Mouse (Mus musculus) embryo, embryonic 10 days (tissue): ENCODE measurements at regions not wholly inside any gene's neighbourhood (a gene's known extent, or its start where the extent isn't known, plus 50 kb on each side); places are given as distances from the start of the nearest gene placed in this dataset.

Experiments
- DNase-seq: peaks from one replicate; pipeline ENCODE4 v3.0.0-alpha.2; 2015; ENCODE audit warnings: low spot score

DNA sequence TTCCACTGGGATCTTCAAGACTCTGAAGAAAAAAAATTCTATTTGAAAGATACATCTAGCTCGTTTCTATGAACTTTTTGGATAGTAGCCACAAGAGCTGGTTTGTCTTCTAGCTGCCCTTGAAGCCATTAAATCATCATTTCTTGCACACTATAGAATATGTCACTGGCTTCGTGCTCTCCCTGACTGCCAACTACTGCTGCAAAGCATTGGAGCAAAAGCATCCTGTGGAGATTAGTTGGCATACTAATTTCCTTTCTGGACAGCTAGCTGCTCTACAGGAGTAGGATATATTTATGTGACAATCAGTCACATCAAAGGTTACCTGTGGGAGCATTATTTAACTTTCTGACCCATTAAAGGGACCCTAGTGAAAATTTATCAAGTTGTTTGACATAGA lies 243.1 kb downstream of the Pdgfc start:
- DNase-seq, result no peak

DNA sequence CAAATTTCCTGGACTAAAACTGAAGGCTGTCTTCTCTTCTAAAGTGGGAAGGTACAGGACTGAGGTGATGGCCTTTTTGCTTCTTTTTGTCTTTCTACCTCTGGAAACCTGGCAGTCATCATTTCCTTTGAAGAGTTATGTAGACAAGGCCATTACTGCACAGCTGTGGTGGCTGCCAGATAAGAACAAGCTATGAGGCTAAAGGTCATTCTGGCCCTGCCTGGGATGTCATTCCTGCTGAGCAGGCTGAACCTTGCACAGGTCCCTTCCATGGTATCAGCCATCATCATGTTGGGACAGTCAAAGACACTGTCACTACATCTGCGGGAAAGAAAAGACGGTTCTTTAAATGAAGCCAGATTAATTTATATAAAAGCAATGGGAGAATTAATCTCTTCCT lies 253.5 kb downstream of the Pdgfc start:
- no peak for DNase-seq

DNA sequence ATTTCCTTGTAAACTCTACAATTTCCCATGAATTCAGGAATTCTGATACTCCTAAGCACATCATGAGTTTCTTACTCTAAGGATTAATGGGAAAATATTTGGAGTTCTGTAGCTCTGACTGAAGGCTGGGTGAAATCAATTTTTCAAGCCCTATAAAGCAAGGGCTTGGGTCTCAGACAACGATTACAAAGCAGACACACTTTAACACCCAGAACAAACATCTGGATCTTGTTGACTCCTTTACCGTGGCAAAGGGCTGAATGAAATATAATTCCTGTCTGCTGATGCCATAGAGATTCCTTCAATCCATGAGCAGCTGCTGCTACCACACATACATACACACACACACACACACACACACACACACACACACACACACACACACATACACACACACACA lies 256.2 kb downstream of the Pdgfc start:
- DNase-seq, result peak; percentile 55

DNA sequence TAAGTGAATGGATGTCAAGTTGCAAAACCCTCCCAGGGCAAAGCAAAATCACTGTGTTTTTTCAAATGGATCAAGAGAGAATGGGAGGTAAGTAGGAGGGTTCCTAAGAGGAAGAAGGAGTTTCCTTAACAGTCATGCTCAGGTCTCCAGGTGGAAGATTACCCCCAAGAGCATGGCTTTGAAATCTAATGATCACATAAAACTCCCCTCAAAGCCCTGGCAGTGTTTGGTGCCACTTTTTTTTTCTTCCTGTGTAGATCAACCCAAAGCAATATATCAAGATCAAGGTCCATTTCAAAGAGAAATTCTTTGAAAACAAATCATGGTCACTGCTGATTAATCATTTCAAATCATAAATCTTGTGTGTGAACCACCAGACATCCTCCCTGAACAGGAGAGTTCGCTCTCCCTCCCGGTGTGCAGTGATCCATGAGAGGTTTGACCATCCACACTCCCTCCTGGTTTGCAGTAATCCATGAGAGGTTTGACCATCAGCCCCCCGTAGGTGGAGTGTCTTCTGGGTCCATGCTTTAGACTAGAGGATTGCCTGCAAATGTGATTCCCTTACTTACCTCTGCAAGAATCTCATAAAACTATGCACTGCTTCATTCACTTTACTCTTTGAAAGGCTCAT lies 257.1 kb downstream of the Pdgfc start:
- peak; percentile 22 for DNase-seq

DNA sequence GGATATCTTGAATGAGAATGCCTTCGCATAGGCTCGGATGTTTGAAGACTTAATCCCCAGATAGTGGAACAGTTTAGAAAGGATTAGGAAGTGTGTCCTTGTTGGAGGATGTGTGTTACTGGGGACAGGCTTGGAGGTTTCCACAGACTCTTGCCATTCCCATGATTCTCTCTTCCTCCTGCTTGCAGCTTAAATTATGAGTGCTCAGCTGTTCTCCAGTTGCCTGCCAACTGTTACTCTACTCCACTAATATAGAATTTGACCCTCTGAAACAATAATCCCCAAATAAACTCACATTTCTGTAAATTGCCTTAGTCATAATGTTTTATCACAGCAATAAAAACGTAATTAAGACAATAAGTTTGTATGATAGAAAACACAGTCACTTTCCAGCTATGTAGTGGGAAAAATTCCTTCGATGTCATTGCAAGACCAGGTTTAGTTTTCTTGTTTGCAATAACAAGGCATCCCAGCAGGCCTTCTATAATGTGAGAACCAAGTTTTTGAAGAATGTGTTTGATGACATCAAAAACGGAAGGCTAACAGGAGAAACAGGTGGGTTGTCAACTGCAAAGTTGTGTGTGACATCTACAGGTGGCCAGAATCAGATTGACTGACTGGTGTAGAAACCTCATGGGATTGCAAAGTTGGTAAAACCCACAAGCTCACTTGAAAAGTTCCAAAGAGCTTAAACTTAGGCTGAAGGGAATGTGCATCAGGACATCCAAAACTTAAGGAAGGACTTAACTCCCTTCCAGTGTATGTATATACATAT lies 268.0 kb downstream of the Pdgfc start:
- peak; percentile 3 for DNase-seq

- DNase-seq, result no peak
Measured at GRCm38 (mm10) chr3:81305412-81306165, 269.4 kb downstream of the Pdgfc start.

GRCm38 (mm10) chr3:81326866-81327265 lies 290.6 kb downstream of the Pdgfc start:
- DNase-seq, result no peak

DNA sequence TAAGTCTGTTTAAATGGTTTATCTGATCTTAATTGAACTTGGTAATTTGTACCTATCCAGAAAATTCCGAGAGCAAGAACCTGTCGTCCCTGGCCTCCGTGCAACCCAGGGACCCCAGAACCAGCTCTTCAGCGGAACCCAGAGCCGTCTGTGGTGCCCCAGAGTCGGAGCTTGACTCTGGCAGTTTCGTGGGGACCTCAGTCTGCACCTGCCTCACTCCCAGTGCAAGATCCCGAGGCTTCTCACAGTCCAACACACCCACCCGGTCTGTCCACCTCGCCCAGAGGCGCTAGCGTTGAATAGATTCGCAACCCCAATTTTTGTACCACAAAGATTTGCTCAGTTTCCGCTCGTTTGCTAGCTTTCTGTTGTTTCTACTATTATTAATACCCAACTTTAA lies 315.5 kb downstream of the Pdgfc start:
- DNase-seq, result no peak

GRCm38 (mm10) chr3:81367918-81368317 lies 331.7 kb downstream of the Pdgfc start:
- no peak for DNase-seq

GRCm38 (mm10) chr3:81368642-81369041 lies 332.4 kb downstream of the Pdgfc start:
- no peak for DNase-seq

DNA sequence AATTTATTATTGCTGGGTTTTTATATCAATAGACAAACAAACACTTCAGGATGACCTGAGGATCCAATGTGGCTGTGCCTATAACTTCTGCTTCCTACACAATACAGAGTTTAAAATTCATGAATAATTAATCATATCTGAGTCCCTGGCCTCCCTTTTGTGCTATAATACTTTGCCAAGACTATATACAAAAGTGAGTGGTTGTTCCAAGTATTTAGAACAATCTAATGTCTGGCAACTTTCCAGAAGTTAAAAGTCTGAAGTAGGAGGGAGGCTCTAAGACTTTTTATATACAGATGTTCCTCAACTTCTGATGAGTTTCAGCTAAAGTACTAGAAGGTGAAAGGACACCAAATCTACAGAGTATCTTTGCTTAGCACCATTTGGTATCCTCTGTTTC lies 333.5 kb downstream of the Pdgfc start:
- no peak for DNase-seq

DNA sequence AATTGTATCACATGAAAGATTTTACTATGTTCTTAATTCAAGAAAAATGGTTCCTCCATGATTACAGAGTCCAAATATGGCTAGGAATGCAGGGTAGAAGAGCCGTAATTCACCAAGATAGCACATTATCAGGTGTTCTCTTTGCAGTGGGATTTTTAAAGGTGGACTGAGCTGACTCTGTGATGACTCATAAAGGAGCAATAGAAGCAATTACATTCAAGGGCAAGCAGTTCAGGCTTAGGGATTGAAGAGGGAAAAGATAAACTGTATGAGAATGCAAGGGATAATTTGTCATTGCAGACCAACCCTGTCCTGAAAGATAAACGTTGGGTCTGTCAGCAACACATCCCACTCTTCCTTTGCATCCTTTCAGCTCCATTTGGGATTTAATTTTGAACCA lies 339.8 kb downstream of the Pdgfc start:
- DNase-seq, result peak; percentile 7

- peak; percentile 59 for DNase-seq
Measured at GRCm38 (mm10) chr3:81377466-81377865, 341.2 kb downstream of the Pdgfc start.

- peak; percentile 12 for DNase-seq
Measured at GRCm38 (mm10) chr3:81379362-81379761, 343.1 kb downstream of the Pdgfc start.

GRCm38 (mm10) chr3:81386931-81387330 lies 350.7 kb downstream of the Pdgfc start:
- DNase-seq, result peak; percentile 28

DNA sequence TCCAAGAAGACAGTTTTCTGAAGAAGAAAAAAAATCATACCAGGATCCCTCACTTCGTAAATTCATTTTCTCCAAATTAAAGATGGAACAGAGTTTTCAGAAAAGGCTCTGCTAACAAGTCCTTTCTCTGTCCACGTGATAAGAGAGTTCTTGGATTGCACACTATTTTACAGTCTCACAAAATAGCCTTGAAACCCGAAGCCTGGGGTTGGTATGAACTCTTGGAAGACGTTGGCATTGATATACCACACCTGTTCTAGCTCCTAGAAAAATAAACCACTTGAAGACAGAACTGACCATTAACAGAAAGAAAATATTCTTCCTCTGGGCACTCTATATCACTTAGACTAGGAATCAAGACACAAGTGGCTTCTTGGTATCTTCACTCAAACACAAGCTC lies 351.4 kb downstream of the Pdgfc start:
- no peak for DNase-seq

GRCm38 (mm10) chr3:81397212-81397611 lies 361.0 kb downstream of the Pdgfc start:
- DNase-seq, result no peak

GRCm38 (mm10) chr3:81401028-81401427 lies 364.8 kb downstream of the Pdgfc start:
- no peak for DNase-seq

DNA sequence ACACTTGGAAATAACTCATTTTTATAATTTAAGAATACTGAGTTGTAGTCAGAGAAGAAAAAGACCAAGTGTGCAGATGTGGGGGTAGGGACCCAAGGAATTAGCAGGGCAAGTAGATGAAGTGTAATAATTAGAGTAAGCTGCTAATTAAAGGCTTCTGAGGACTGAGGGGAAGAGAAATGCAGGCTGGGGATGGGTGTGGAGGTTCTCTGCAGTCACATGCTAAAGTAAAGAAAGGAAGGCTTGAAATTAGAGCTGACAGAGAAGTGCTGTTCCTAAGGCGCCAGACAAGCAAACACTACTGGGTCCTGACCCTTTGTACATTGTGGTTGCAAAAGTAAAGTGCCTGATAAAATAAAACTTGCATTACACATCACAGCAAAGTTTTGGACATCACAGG lies 372.7 kb downstream of the Pdgfc start:
- DNase-seq, result no peak

DNA sequence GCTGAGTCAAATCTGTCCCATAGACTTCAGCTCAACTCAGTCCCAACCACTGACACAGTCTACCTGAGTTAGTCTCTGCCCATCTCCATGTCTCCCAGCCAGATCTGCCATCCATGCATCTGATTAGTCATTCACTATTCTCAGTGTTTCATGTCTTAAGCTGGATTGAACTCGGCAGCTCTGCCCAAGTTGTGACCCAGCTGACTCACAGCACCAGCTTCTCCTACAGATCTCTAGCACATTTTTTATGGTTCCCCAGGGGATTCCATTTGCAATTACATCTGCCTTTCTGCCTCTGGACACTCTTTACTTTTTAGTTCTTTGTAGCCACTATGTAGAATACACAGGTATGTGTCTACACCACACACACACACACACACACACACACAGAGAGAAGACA lies 385.7 kb downstream of the Pdgfc start:
- no peak for DNase-seq

GRCm38 (mm10) chr3:81426765-81427164 lies 390.5 kb downstream of the Pdgfc start:
- DNase-seq, result no peak
